Mouse (Mus musculus) G1E (cell line): ENCODE measurements at regions not wholly inside any gene's neighbourhood (a gene's known extent, or its start where the extent isn't known, plus 50 kb on each side); places are given as distances from the start of the nearest gene placed in this dataset.

ENCODE experiments used
- ATAC-seq: 2 replicates; pipeline ENCODE4 v1.8.0; 2016; ENCODE audit warnings: mild to moderate bottlenecking; ENCODE audit not compliant: insufficient number of reproducible peaks, poor library complexity, low FRiP score, severe bottlenecking; ENCODE audit errors: extremely low read depth
- DNase-seq: peaks from one replicate; pipeline ENCODE4 v3.0.0; 2012; ENCODE audit warnings: low spot score
- H3K27me3 ChIP-seq: 2 replicates; pipeline ENCODE4 v1.6.1; 2012; ENCODE audit warnings: mild to moderate bottlenecking, low read length, inconsistent platforms; ENCODE audit not compliant: insufficient read depth
- H3K36me3 ChIP-seq: replicated peaks from 2 replicates; pipeline ENCODE3; 2012; ENCODE audit warnings: mild to moderate bottlenecking, inconsistent platforms
- H3K4me1 ChIP-seq: 2 replicates; pipeline ENCODE4 v1.6.1; 2012; ENCODE audit warnings: low read depth, low read length, inconsistent platforms, mixed read lengths; ENCODE audit not compliant: insufficient read depth
- H3K4me3 ChIP-seq: 2 replicates; pipeline ENCODE4 v1.5.1; 2012; ENCODE audit warnings: low read depth, mild to moderate bottlenecking, inconsistent platforms, low read length, moderate library complexity, mixed read lengths
- H3K9me3 ChIP-seq: replicated peaks from 2 replicates; pipeline ENCODE4 v1.6.1; 2012; ENCODE audit warnings: inconsistent platforms
- CTCF ChIP-seq: IDR thresholded peaks from 2 replicates; pipeline ENCODE4 v1.5.1; 2012; ENCODE audit warnings: low read depth, low read length, inconsistent platforms, mixed read lengths
- GATA1 ChIP-seq: IDR thresholded peaks from 2 replicates; pipeline ENCODE4 v1.6.1; 2012; ENCODE audit warnings: borderline replicate concordance, low read length, inconsistent platforms, mixed read lengths
- GATA2 ChIP-seq: IDR thresholded peaks from 2 replicates; pipeline ENCODE4 v1.6.1; 2012; ENCODE audit warnings: low read depth, low read length, inconsistent platforms, borderline replicate concordance
- POLR2AphosphoS5 ChIP-seq: IDR thresholded peaks from 2 replicates; pipeline ENCODE4 v1.6.1; 2012; ENCODE audit warnings: low read depth, low read length, inconsistent platforms; ENCODE audit not compliant: insufficient replicate concordance
- TAL1 ChIP-seq: conservative IDR thresholded peaks from 2 replicates; pipeline ENCODE4 v1.6.1; 2012; ENCODE audit warnings: low read depth, low read length, inconsistent platforms, mixed read lengths

DNA sequence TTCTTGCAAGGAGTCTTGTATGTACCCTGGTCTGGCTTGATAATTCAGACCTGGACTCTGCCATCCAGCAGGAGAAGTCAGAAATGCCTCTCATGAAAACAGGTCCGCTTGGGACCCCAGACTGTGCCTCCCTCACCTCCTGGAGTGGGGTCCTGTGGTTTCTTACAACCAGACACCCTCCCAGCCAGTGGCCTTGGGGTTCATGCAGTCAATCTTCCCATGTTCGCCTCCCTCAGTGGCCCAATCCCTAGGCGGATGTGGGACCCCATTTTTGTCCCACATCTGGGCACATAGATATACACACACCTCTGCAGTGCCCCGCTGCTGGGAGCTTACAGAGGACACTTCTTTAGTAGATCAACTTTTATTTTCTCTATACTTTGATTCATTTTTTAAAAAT lies 217.7 kb downstream of the Lrfn2 start:
- Histone ChIP-seq H3K4me3 (no peak overlapping the region), H3K4me1 (no peaks in the 10 kb centered on the region), H3K9me3 (peaks cover 70% of the 10 kb centered on the region), H3K27me3 (no peaks in the 10 kb centered on the region), H3K36me3 (no peaks in the 10 kb centered on the region)
- no peak for DNase-seq
- TF ChIP-seq TAL1 (no peak), GATA1 (no peak), GATA2 (no peak), POLR2AphosphoS5 (no peak), CTCF (no peak)
- no peak for ATAC-seq

DNA sequence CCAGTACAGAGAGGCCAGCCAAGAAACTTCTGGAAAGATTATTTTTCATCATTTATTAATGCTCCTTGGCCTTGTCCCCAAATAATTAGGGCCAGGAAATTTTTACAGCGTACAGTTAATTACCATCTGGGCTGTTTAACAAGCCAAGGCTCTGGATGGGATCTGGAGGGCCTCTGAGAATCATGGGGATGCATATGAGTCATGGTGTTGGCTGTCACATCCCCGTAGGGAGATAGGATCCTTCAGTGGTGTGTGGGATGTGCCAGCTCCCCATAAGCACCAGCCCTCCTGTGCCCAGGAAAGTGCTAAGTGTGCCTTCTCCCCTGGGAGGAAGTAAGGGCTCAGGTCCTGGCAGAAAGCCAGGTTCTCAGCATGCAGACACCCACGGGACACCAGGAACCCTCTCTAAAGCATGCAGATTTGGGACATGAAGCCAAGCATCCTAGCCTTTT lies 218.8 kb downstream of the Lrfn2 start:
- TF ChIP-seq CTCF, result no peak
- no peak for TF ChIP-seq POLR2AphosphoS5
- no peak for TF ChIP-seq GATA2
- no peak for TF ChIP-seq TAL1
- no peak for TF ChIP-seq GATA1
- Histone ChIP-seq H3K27me3 (no peaks in the 10 kb centered on the region), H3K9me3 (peaks cover 77% of the 10 kb centered on the region), H3K4me3 (no peak overlapping the region), H3K4me1 (no peaks in the 10 kb centered on the region), H3K36me3 (no peaks in the 10 kb centered on the region)
- DNase-seq (no peak), ATAC-seq (no peak)

DNA sequence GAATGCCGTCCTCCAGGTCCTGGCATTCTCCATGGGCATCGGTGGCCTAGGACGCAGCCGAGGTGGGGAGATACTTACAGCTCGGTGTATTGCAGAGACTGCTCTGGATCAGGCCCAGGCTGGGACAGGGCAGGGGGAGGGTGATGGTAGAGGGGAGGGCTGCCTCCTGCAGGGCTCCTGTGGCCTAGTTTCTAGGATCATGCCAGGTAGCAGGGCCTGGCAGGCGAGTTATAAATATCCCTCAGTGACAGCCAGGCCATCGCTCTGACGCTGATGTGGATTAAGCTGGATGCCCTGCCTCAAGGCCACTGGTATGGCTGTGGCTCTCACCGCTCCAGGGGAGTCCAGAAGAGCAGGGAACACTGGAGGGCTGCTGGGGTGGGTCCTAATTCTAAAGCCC lies 221.8 kb downstream of the Lrfn2 start:
- ATAC-seq (no peak), DNase-seq (no peak)
- H3K9me3 ChIP-seq, result peaks cover 79% of the 10 kb centered on the region
- H3K4me3 ChIP-seq, result no peak overlapping the region; the same call in 1 of the 2 replicates
- TF ChIP-seq POLR2AphosphoS5, result no peak
- TF ChIP-seq CTCF, result no peak
- TF ChIP-seq TAL1, result no peak
- TF ChIP-seq GATA1, result no peak
- TF ChIP-seq GATA2, result no peak
- H3K36me3 ChIP-seq, result no peaks in the 10 kb centered on the region
- no peaks in the 10 kb centered on the region for H3K4me1 ChIP-seq
- no peaks in the 10 kb centered on the region for H3K27me3 ChIP-seq

DNA sequence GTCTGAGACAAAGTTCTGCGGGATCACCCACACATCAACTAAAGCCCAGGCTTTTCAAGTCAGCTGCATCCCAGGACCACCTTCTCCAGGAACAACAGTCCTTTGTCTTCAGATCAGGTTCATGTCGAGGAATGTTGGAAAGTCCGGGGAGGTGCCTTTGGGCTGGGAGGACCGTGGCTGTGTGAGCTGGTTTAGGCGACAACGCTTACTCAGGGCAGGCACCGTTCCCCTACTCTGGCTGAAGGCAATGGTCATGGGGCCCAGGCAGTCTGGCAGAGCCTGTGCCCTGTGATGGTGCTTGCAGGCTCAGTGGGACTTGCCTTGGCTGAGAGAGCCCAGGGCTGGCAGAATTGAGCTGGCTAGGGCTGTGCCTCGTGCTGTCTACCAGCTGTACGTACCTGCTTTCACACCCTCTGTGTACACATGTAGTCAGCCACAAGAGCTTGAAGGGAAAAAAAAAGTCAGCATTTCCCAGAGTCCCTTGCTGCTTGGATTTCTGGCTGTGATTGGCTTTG lies 222.9 kb downstream of the Lrfn2 start:
- H3K27me3 ChIP-seq, result no peaks in the 10 kb centered on the region
- peaks cover 77% of the 10 kb centered on the region for H3K9me3 ChIP-seq
- no peak for TF ChIP-seq GATA1
- TF ChIP-seq CTCF, result no peak
- TF ChIP-seq TAL1, result no peak
- no peak for TF ChIP-seq GATA2
- TF ChIP-seq POLR2AphosphoS5, result no peak
- ATAC-seq (no peak), DNase-seq (no peak)
- H3K4me3 ChIP-seq, result no peak overlapping the region
- no peaks in the 10 kb centered on the region for H3K4me1 ChIP-seq
- no peaks in the 10 kb centered on the region for H3K36me3 ChIP-seq

DNA sequence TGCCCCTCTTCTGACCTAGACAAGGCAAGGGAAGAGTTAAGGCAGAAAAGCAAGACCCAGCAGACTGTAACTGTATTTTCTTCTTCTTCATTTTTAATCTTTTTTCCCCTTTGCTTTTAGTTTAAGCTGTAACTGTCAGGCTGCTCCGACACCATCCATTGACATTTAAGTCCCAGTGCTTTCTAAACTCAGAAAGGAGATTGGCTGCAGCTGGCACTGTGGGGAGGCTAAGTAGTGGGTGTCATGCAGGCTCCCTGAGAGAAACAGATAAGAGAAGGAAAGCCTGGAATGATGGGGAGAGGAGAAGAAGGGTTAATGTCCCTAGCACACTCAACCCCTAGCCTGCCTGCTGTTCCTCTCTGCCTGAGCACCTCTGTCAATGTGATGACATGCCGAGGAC lies 225.4 kb downstream of the Lrfn2 start:
- no peaks in the 10 kb centered on the region for H3K36me3 ChIP-seq
- no peaks in the 10 kb centered on the region for H3K4me1 ChIP-seq
- H3K9me3 ChIP-seq, result peaks cover 69% of the 10 kb centered on the region
- TF ChIP-seq GATA1 (no peak), CTCF (no peak), POLR2AphosphoS5 (no peak), TAL1 (no peak), GATA2 (no peak)
- no peaks in the 10 kb centered on the region for H3K27me3 ChIP-seq
- ATAC-seq (no peak), DNase-seq (no peak)
- H3K4me3 ChIP-seq, result no peak overlapping the region

DNA sequence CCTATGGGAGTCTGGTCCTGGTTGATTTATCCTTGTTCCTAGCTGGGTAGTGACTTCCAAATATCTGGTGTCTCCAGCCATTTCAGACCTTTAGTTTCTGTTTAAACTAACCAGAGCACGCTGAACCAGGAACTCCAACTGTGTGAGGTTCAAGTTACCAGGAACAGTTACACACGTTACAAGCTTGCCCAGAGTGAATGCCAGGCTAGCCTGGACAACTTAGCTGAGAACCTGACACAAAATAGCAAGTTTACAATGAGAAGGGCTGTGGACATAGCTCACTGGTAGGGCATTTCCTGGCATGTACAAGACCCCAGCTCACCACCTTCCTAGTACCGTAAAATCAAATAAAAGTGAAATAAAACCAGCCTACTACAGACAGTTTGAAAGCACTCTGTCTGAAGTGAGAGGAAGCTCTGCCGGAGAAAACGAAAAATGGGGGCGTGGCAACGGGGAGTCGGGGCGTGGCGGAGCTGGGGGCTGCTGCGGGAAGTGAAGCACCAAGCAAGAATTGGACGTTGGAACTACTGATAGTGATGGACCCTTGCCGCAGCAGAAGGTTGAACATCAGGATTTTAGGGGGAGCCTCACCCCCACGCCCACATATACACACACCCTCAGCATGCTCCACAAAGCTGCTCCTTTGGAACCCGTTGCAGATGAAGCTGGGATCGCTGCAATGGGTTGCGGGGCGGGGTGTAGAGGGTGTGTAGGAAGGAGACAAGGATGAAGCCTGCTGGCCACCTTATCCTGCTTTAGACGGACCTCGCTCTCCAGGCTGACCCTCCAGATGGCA lies 239.3 kb downstream of the Lrfn2 start:
- Histone ChIP-seq H3K27me3 (no peaks in the 10 kb centered on the region), H3K9me3 (peaks cover 64% of the 10 kb centered on the region), H3K4me3 (no peak overlapping the region), H3K4me1 (no peaks in the 10 kb centered on the region), H3K36me3 (no peaks in the 10 kb centered on the region)
- no peak for TF ChIP-seq GATA1
- TF ChIP-seq GATA2, result no peak
- no peak for ATAC-seq
- DNase-seq, result no peak
